Mouse (Mus musculus) cerebellum, postnatal 10 days (tissue): ENCODE data around the gene Mthfsl.
"Not testable (repeated sequence)": the region's sequence is repeated elsewhere in the genome, so short reads cannot be mapped to it uniquely, and the experiment has no call there.

Experiments used
- DNase-seq, 2 experiments: peaks; one replicate each; pipeline ENCODE4 v3.0.0; 2021; ENCODE audit warnings: mixed read lengths in 2 of 2

Gene Mthfsl

DNA sequence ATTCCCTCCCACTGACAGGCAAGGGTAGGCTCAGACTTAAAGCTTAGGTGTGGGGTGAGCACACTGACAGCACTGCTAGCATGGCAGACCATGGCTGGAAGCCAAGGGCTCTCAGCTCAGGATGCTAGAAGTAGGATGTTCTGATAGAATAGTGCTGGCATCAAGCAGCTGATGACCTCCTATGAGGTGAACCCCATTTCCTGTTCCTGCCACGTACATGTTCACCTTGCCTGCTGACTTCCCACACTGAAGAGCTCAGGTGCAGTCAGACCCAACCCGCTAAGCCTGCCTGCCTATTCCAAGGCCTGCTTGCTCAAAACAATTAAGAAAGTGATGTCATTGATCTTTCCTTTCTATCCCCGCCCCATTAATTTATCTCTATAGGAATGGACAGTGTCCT lies 30.6 kb downstream of the Mthfsl start:
- not testable (repeated sequence) for DNase-seq

DNA sequence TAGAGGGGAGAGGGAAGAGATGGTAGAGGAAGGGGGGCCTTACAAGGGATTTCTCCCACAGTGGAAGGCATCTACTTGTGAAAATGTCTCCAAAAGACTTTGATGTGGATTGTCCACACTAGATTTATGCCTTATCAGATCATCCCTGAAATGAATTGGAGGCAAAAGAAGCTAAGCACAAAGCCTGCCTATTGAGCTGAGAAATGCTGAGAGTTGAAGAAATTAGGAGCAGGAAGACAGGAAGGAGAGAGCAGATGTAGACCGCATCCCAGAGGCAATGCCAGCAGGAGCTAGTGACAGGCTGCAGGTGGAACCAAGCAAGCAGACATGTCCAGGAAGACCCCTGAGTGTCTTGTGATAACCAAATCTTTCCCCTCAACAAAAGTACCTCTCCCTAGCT lies 33.4 kb downstream of the Mthfsl start:
- DNase-seq = peak; percentile 49 to 50

GRCm38 (mm10) chr9:88658341-88658740 lies 61.8 kb downstream of the Mthfsl start:
- peak in 1 of 2 experiments; percentile 7 for DNase-seq

DNA sequence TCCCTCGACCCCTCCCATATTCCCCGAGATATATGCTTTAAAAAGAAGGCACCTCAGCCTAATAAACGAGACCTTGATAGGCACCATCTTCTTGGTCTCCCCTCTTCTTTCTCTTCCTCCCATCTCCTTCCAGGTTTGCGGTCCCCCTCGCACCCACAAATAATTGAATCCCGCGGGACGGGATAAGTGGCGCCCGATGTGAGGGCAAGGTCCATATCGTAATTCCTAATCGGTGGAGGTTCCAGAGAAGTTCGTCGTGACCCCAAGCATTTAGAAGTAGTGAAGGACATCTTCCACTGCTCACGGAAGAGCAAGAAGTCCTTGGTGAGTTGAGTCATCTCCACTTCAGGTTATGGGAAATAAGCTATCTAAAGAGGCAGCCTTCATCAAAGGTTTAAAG lies 69.4 kb downstream of the Mthfsl start:
- not testable (repeated sequence) for DNase-seq
